In genomic region chr11:110111137-110111536, GRCm38 (mm10) we compare ENCODE assay signal across 13 mouse cellular contexts. TPM values are rescaled to one million over a fixed set of nuclear protein-coding genes. Genes with fewer than 3 reads are reported as not detected.
DNase-seq lines count a peak whose midpoint lies in the region; ATAC-seq and TF ChIP-seq lines count a peak whose summit lies in the region.
"Had no signal": no experiment of that assay in that cellular context is flagged by ENCODE, and none has a peak within 500 bp of the region (broad histone marks: within the 10 kb centered on the region; RNA-seq: fewer than 3 reads in every experiment).

No protein-coding gene starts in this region.

- no peak overlapping the region for H3K27ac ChIP-seq in hindbrain, embryonic 11.5 days (ENCODE audit: low read depth, low read length)
- no peak overlapping the region for H3K27ac ChIP-seq in hindbrain, embryonic 16.5 days (ENCODE audit: low read depth, low read length)
- H3K27ac ChIP-seq: forebrain, embryonic 15.5 days; kidney, embryonic 15.5 days; limb, embryonic 13.5 days had no signal

- TF ChIP-seq CTCF in lung, adult 2 months (IDR thresholded peaks at IDR 0.05; ENCODE audit: insufficient read depth, low read length) = no peak

- no peak overlapping the region for H3K4me2 ChIP-seq in hindbrain, embryonic 11.5 days (replicated peaks; ENCODE audit: low read depth, low read length)
- H3K4me2 ChIP-seq in hindbrain, embryonic 16.5 days (ENCODE audit: low read length) = no peak overlapping the region
- H3K4me2 ChIP-seq: forebrain, embryonic 15.5 days; kidney, embryonic 15.5 days; limb, embryonic 13.5 days had no signal

- H3K9me3 ChIP-seq in hindbrain, embryonic 11.5 days (ENCODE audit: control insufficient read depth, low read length) = no peaks in the 10 kb centered on the region
- H3K9me3 ChIP-seq in hindbrain, embryonic 16.5 days (ENCODE audit: control insufficient read depth, low read length) = no peaks in the 10 kb centered on the region
- H3K9me3 ChIP-seq: forebrain, embryonic 15.5 days; kidney, embryonic 15.5 days; limb, embryonic 13.5 days had no signal

- no peaks in the 10 kb centered on the region for H3K36me3 ChIP-seq in hindbrain, embryonic 11.5 days (ENCODE audit: control insufficient read depth, insufficient read depth, low read length)
- no peaks in the 10 kb centered on the region for H3K36me3 ChIP-seq in hindbrain, embryonic 16.5 days (ENCODE audit: control insufficient read depth, insufficient read depth, low read length)
- H3K36me3 ChIP-seq: forebrain, embryonic 15.5 days; kidney, embryonic 15.5 days; limb, embryonic 13.5 days had no signal

- H3K4me3 ChIP-seq in hindbrain, embryonic 11.5 days (ENCODE audit: low read depth, low read length) = no peak overlapping the region
- no peak overlapping the region for H3K4me3 ChIP-seq in hindbrain, embryonic 16.5 days (ENCODE audit: low read length)
- H3K4me3 ChIP-seq in lung, adult 2 months (replicated peaks; ENCODE audit: extremely low read depth, low read depth, low read length) = no peak overlapping the region
- H3K4me3 ChIP-seq: forebrain, embryonic 15.5 days; kidney, embryonic 15.5 days; limb, embryonic 13.5 days had no signal

- no peaks in the 10 kb centered on the region for H3K27me3 ChIP-seq in hindbrain, embryonic 11.5 days (ENCODE audit: control insufficient read depth, insufficient read depth, low read length)
- no peaks in the 10 kb centered on the region for H3K27me3 ChIP-seq in hindbrain, embryonic 16.5 days (replicated peaks; ENCODE audit: control insufficient read depth, insufficient read depth, low read length)
- H3K27me3 ChIP-seq: forebrain, embryonic 15.5 days; kidney, embryonic 15.5 days; limb, embryonic 13.5 days had no signal

- WGBS in hindbrain, embryonic 11.5 days = 59% methylated on average over 4 of the region's 4 CpGs
- WGBS in hindbrain, embryonic 16.5 days = 38% methylated on average over 4 of the region's 4 CpGs
- 44% methylated on average over 4 of the region's 4 CpGs for WGBS in lung, adult 2 months

- no peaks in the 10 kb centered on the region for H3K4me1 ChIP-seq in hindbrain, embryonic 11.5 days (replicated peaks; ENCODE audit: control insufficient read depth, insufficient read depth, low read length)
- H3K4me1 ChIP-seq in hindbrain, embryonic 16.5 days (ENCODE audit: control insufficient read depth, insufficient read depth, low read depth, low read length) = no peaks in the 10 kb centered on the region
- no peaks in the 10 kb centered on the region for H3K4me1 ChIP-seq in lung, adult 2 months (ENCODE audit: control insufficient read depth, insufficient read depth, low read length)
- H3K4me1 ChIP-seq: forebrain, embryonic 15.5 days; kidney, embryonic 15.5 days had no signal

- TF ChIP-seq POLR2A in lung, adult 2 months (IDR thresholded peaks at IDR 0.05; ENCODE audit: borderline replicate concordance, extremely low read depth, low read depth, low read length) = no peak

- ATAC-seq in hindbrain, embryonic 11.5 days (ENCODE audit: low FRiP score) = no peak
- no peak for ATAC-seq in hindbrain, embryonic 16.5 days
- ATAC-seq: forebrain, embryonic 15.5 days had no signal

- DNase-seq in hindbrain, embryonic 11.5 days (ENCODE audit: low spot score) = peak; percentile 1
- peak; percentile 6 for DNase-seq in lung, postnatal 10 days
- DNase-seq in lung, adult 2 months = no peak
- DNase-seq in cerebellum, adult 8-10 months = peak; percentile 8
- DNase-seq in retina, embryonic 14.5 days (ENCODE audit: low spot score) = peak; percentile 35
- no peak for DNase-seq in urinary bladder, adult 18-20 months (ENCODE audit: low spot score in 2 of 2)
- DNase-seq in B cell, adult 2 months = no peak
- DNase-seq: adrenal gland, adult 8-10 months; heart, postnatal 4 days had no signal

- no peak overlapping the region for H3K9ac ChIP-seq in hindbrain, embryonic 11.5 days (ENCODE audit: low read depth, low read length)
- no peak overlapping the region for H3K9ac ChIP-seq in hindbrain, embryonic 16.5 days (ENCODE audit: low read depth, low read length)
- H3K9ac ChIP-seq: forebrain, embryonic 15.5 days; kidney, embryonic 15.5 days; limb, embryonic 13.5 days had no signal

RNA-seq across cellular contexts. Expression of gene Abca8a, which starts 15.4 kb away (rescaled TPM):
- 0.03 and 0.12 TPM in 2 replicates for polyA plus RNA-seq in hindbrain, embryonic 11.5 days (2014; fragmentation: Nextera tagmentation; extraction: Ambion mirVana)
- polyA plus RNA-seq in hindbrain, embryonic 16.5 days (2015; fragmentation: Nextera tagmentation; extraction: Ambion mirVana) = 1.3 and 1.7 TPM in 2 replicates
- polyA plus RNA-seq in lung, adult 2 months (2012; rRNA removed) = 16.5 and 23.0 TPM in 2 replicates

RNA-seq across cellular contexts. Expression of gene Abca9, which starts 56.9 kb away (rescaled TPM):
- polyA plus RNA-seq in hindbrain, embryonic 11.5 days (2014; fragmentation: Nextera tagmentation; extraction: Ambion mirVana) = 5.1 and 5.8 TPM in 2 replicates
- polyA plus RNA-seq in hindbrain, embryonic 16.5 days (2015; fragmentation: Nextera tagmentation; extraction: Ambion mirVana) = 2.7 and 4.2 TPM in 2 replicates
- 1.3 and 2.2 TPM in 2 replicates for polyA plus RNA-seq in lung, adult 2 months (2012; rRNA removed)

Comparison
In these comparisons a context has a peak if more than half of its experiments do, and no peak if none do; other contexts are left out.
1. DNase-seq: peak in hindbrain, embryonic 11.5 days (single experiment), lung, postnatal 10 days (single experiment), cerebellum, adult 8-10 months (single experiment) and retina, embryonic 14.5 days (single experiment); none in lung, adult 2 months (single experiment), urinary bladder, adult 18-20 months (0 of 2) and B cell, adult 2 months (0 of 2).